Mouse (Mus musculus) forebrain, postnatal 0 days (tissue): ENCODE measurements around the gene Il6ra. TPM values are rescaled to one million over a fixed set of nuclear protein-coding genes. Genes with fewer than 3 reads are reported as not detected.
A peak's percentile ranks its signal among the peaks of the same experiment; 100 is the strongest.

ENCODE experiments used
- ATAC-seq: fragments of 200-750 bp; cut with Nextera tagmentation; 2 replicates; pipeline ENCODE4 v1.8.0; 2017; ENCODE audit warnings: mild to moderate bottlenecking, moderate library complexity
- DNase-seq: peaks from one replicate; pipeline ENCODE4 v3.0.0-alpha.2; 2015
- H3K27ac ChIP-seq: fragments of 300-500 bp; sonication (generic); 2 replicates; pipeline ENCODE4 v1.5.1; 2014; ENCODE audit warnings: low read depth, mild to moderate bottlenecking, antibody characterized with exemption, low read length, moderate library complexity, mixed read lengths
- H3K27me3 ChIP-seq: fragments of 300-500 bp; sonication (generic); 2 replicates; pipeline ENCODE4 v1.6.1; 2014; ENCODE audit warnings: mild to moderate bottlenecking, low read length, mixed read lengths; ENCODE audit not compliant: insufficient read depth
- H3K36me3 ChIP-seq: fragments of 300-500 bp; sonication (generic); 2 replicates; pipeline ENCODE4 v1.6.1; 2014; ENCODE audit warnings: mild to moderate bottlenecking, moderate library complexity; ENCODE audit not compliant: insufficient read depth
- H3K4me1 ChIP-seq: fragments of 300-500 bp; sonication (generic); 2 replicates; pipeline ENCODE4 v1.6.1; 2014; ENCODE audit warnings: antibody characterized with exemption; ENCODE audit not compliant: insufficient read depth
- H3K4me2 ChIP-seq: fragments of 300-500 bp; sonication (generic); 2 replicates; pipeline ENCODE4 v1.6.1; 2014; ENCODE audit warnings: low read depth, mild to moderate bottlenecking, moderate library complexity
- H3K4me3 ChIP-seq: fragments of 300-500 bp; sonication (generic); 2 replicates; pipeline ENCODE4 v1.5.1; 2014; ENCODE audit warnings: low read depth, low read length, mixed read lengths
- H3K9ac ChIP-seq: fragments of 300-500 bp; sonication (generic); 2 replicates; pipeline ENCODE4 v1.6.1; 2014; ENCODE audit warnings: mild to moderate bottlenecking
- H3K9me3 ChIP-seq: fragments of 300-500 bp; sonication (generic); 2 replicates; pipeline ENCODE4 v1.6.1; 2016; ENCODE audit warnings: low read length
- CTCF ChIP-seq: sonication (generic); IDR thresholded peaks from 2 replicates; pipeline ENCODE4 v1.5.1; 2016; ENCODE audit warnings: antibody characterized with exemption, control low read depth, low read depth
- WGBS: fragments of 180-500 bp; shearing (Covaris S2); extraction: QIAGEN DNeasy Blood & Tissue Kit; methylation state at CpG from one replicate; pipeline ENCODE4 v1.1.7; 2014; 5-methylcytosine and 5-hydroxymethylcytosine counted together
- polyA plus RNA-seq: library from polyadenylated mRNA; unstranded; fragments of >200 nt; fragmentation: Nextera tagmentation; extraction: Ambion mirVana; gene quantifications from 2 replicates; pipeline ENCODE4 v1.2.1, GENCODE M21; 2015
- total RNA-seq: library from RNA; depleted of rRNA; stranded (reverse); fragments of >200 nt; gene quantifications from 2 replicates; pipeline ENCODE4 v1.2.3, GENCODE M21; 2014

Il6ra gene
- total and polyA plus RNA-seq, 2 experiments from 2014 or later: 1.7 TPM

- Histone ChIP-seq H3K4me3 (peak overlapping the region; percentile 51; the same call in 1 of the 2 replicates), H3K36me3 (no peaks in the 10 kb centered on the region), H3K4me1 (0 out of 2 replicates have a peak, but pooled peaks cover 5% of the 10 kb centered on the region), H3K27me3 (no peaks in the 10 kb centered on the region; the same call in 1 of the 2 replicates), H3K9ac (no peak overlapping the region), H3K4me2 (peak overlapping the region; percentile 99), H3K9me3 (no peaks in the 10 kb centered on the region), H3K27ac (no peak overlapping the region)
- TF ChIP-seq CTCF: no peak
- 37% methylated on average over 6 of the region's 6 CpGs for WGBS
- DNase-seq (no peak), ATAC-seq (no peak)
These were observed 871 bp downstream of the Il6ra start for GRCm38 (mm10) chr3:89912108-89912542.

- H3K4me3 ChIP-seq: no peak overlapping the region
- no peak for TF ChIP-seq CTCF
- no peaks in the 10 kb centered on the region for H3K36me3 ChIP-seq
- no peak for DNase-seq
- no peak for ATAC-seq
- no peaks in the 10 kb centered on the region for H3K9me3 ChIP-seq
- 0 out of 2 replicates have a peak, but pooled peaks cover 5% of the 10 kb centered on the region for H3K4me1 ChIP-seq
- no peak overlapping the region for H3K9ac ChIP-seq
- H3K27ac ChIP-seq: no peak overlapping the region
- no peaks in the 10 kb centered on the region; the same call in 1 of the 2 replicates for H3K27me3 ChIP-seq
- WGBS: 84% methylated on average over 3 of the region's 3 CpGs
- H3K4me2 ChIP-seq: no peak overlapping the region
These were observed 1.8 kb downstream of the Il6ra start for GRCm38 (mm10) chr3:89911207-89911606.

- H3K4me2 ChIP-seq: no peak overlapping the region
- ATAC-seq (no peak), DNase-seq (no peak)
- H3K9ac ChIP-seq: no peak overlapping the region
- no peak overlapping the region for H3K4me3 ChIP-seq
- no peaks in the 10 kb centered on the region for H3K9me3 ChIP-seq
- no peaks in the 10 kb centered on the region for H3K36me3 ChIP-seq
- WGBS: 66% methylated on average over 5 of the region's 5 CpGs
- TF ChIP-seq CTCF: no peak
- no peaks in the 10 kb centered on the region; the same call in 1 of the 2 replicates for H3K27me3 ChIP-seq
- no peak overlapping the region for H3K27ac ChIP-seq
- H3K4me1 ChIP-seq: 0 out of 2 replicates have a peak, but pooled peaks cover 5% of the 10 kb centered on the region
These were observed 3.1 kb downstream of the Il6ra start for GRCm38 (mm10) chr3:89909703-89910542.

GRCm38 (mm10) chr3:89908836-89909235 is 4.2 kb downstream of the Il6ra start:
- ATAC-seq (no peak), DNase-seq (no peak)
- Histone ChIP-seq H3K4me2 (no peak overlapping the region), H3K27me3 (no peaks in the 10 kb centered on the region; the same call in 1 of the 2 replicates), H3K9ac (no peak overlapping the region), H3K9me3 (no peaks in the 10 kb centered on the region), H3K27ac (no peak overlapping the region), H3K4me1 (0 out of 2 replicates have a peak, but pooled peaks cover 5% of the 10 kb centered on the region), H3K36me3 (no peaks in the 10 kb centered on the region), H3K4me3 (no peak overlapping the region)
- no peak for TF ChIP-seq CTCF
- WGBS: 82% methylated on average over 6 of the region's 6 CpGs

- 90% methylated on average over 3 of the region's 3 CpGs for WGBS
- H3K27ac ChIP-seq: no peak overlapping the region
- no peak for ATAC-seq
These were observed 5.2 kb downstream of the Il6ra start for GRCm38 (mm10) chr3:89907846-89908245.

GRCm38 (mm10) chr3:89899511-89899908 is 13.5 kb downstream of the Il6ra start:
- no peaks in the 10 kb centered on the region for H3K27me3 ChIP-seq
- no peaks in the 10 kb centered on the region for H3K36me3 ChIP-seq
- H3K4me1 ChIP-seq: no peaks in the 10 kb centered on the region
- H3K4me2 ChIP-seq: no peak overlapping the region
- H3K4me3 ChIP-seq: no peak overlapping the region
- WGBS: 74% methylated on average over 8 of the region's 8 CpGs
- TF ChIP-seq CTCF: no peak
- no peak overlapping the region for H3K27ac ChIP-seq
- no peak for DNase-seq
- no peaks in the 10 kb centered on the region for H3K9me3 ChIP-seq
- no peak for ATAC-seq
- no peak overlapping the region for H3K9ac ChIP-seq

More at GRCm38 (mm10) chr3:89907846-89908245, 5.2 kb downstream of the Il6ra start:
- DNase-seq: no peak
- no peak overlapping the region for H3K9ac ChIP-seq
- no peak overlapping the region for H3K4me2 ChIP-seq
- H3K27me3 ChIP-seq: no peaks in the 10 kb centered on the region
- H3K4me1 ChIP-seq: no peaks in the 10 kb centered on the region
- H3K36me3 ChIP-seq: no peaks in the 10 kb centered on the region
- H3K4me3 ChIP-seq: no peak overlapping the region
- H3K9me3 ChIP-seq: no peaks in the 10 kb centered on the region
- TF ChIP-seq CTCF: no peak

- 70% methylated on average over 5 of the region's 5 CpGs for WGBS
These were observed 14.0 kb downstream of the Il6ra start for GRCm38 (mm10) chr3:89898870-89899510.

More at GRCm38 (mm10) chr3:89898870-89899510, 14.0 kb downstream of the Il6ra start:
- no peak for TF ChIP-seq CTCF
- Histone ChIP-seq H3K27me3 (no peaks in the 10 kb centered on the region), H3K4me3 (no peak overlapping the region), H3K9me3 (no peaks in the 10 kb centered on the region), H3K4me2 (no peak overlapping the region), H3K27ac (no peak overlapping the region), H3K9ac (no peak overlapping the region), H3K36me3 (no peaks in the 10 kb centered on the region), H3K4me1 (no peaks in the 10 kb centered on the region)
- ATAC-seq (no peak), DNase-seq (no peak)
